Mouse (Mus musculus): ENCODE results near the gene Dpm2. TPM values are rescaled to one million over a fixed set of nuclear protein-coding genes. Genes with fewer than 3 reads are reported as not detected.

Dpm2 gene
- polyA plus RNA-seq, 1 experiment from 2014 or later = 152 TPM

DNA sequence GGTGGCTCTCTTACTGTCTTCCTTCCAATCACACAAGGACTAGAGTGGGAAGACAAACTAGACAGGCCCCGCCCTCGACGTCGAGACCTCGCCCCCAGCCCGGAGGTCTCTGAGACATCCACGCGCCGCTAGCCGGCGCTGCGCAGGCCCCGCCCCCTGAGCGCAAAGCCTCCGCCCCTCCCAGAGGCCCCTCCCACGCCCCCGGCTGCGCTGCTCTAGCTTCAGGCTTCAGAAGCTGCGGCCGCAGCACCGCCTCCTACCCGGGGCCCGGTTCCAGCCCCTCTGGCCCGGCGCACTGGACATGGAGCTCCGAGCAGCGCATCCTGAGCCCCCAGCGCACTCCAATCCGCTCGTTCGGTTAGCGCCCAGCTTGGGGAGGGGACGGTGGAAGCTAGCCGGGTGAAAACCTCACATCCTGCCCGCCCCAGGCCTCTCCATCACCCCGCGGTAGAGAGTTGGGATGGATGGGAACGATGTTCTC lies 16.3 kb downstream of the Dpm2 start, which contains the start of gene St6galnac4:
St6galnac4 (plus strand) TSS at position 225 of the 481 bp plus-strand sequence.
- Histone ChIP-seq H3K9me3 (replicated peaks; ENCODE audit: control insufficient read depth, low read length) (no peaks in the 10 kb centered on the region), H3K4me1 (ENCODE audit: control insufficient read depth, insufficient read depth, low read length) (peaks cover 13% of the 10 kb centered on the region), H3K27ac (ENCODE audit: low read depth, low read length) (no peak within 1 kb of the TSS), H3K9ac (ENCODE audit: low read length) (peak within 1 kb of the TSS; percentile 71), H3K27me3 (replicated peaks; ENCODE audit: control insufficient read depth, insufficient read depth, low read length) (no peaks in the 10 kb centered on the region), H3K4me3 (ENCODE audit: low read depth, low read length) (peak within 1 kb of the TSS; percentile 41), H3K36me3 (ENCODE audit: control insufficient read depth, insufficient read depth, low read length) (no peaks in the 10 kb centered on the region), H3K4me2 (ENCODE audit: low read length) (peak within 1 kb of the TSS; percentile 61)
- peak; percentile 88 for ATAC-seq
- under 1% methylated on average over 38 of the region's 38 CpGs for WGBS
- DNase-seq (ENCODE audit: low spot score) = peak; percentile 94

DNA sequence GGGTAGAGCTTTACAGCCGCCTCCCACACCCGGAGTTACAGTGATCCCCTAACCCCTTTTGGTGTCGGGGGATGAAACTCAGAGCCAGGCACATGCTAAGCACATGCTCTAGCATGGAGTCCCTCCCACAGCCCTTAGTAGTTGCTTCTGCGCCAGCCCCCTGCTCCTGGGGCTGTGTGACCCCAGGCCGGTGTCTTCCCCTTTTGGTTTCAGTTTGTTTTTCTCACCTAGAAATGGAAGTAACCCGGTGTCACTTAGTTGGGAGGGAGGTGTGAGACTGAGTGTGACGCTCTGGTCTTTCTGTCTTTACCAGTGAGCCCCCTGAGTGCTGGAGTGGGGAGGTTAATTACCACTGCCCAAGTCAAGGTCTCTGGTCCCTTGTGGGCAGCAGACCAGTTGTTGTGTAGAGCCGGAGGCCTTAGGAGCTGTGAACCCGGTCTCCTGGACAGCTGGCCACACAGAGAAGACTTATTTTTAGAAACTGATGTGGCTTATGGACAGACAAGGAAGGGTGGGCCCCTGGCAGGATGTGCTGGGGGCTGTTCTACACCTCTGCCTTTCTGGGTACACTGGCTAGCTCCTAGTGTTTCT lies 17.2 kb downstream of the Dpm2 start:
- ATAC-seq = no peak
- no peak for DNase-seq (ENCODE audit: low spot score)
- Histone ChIP-seq H3K36me3 (ENCODE audit: control insufficient read depth, insufficient read depth, low read length) (no peaks in the 10 kb centered on the region), H3K27ac (ENCODE audit: low read depth, low read length) (no peak overlapping the region), H3K4me2 (ENCODE audit: low read length) (peak overlapping the region; percentile 61), H3K4me1 (ENCODE audit: control insufficient read depth, insufficient read depth, low read length) (peaks cover 13% of the 10 kb centered on the region), H3K27me3 (replicated peaks; ENCODE audit: control insufficient read depth, insufficient read depth, low read length) (no peaks in the 10 kb centered on the region), H3K9ac (ENCODE audit: low read length) (peak overlapping the region; percentile 71), H3K4me3 (ENCODE audit: low read depth, low read length) (peak overlapping the region; percentile 41), H3K9me3 (replicated peaks; ENCODE audit: control insufficient read depth, low read length) (no peaks in the 10 kb centered on the region)
- WGBS = 57% methylated on average over 9 of the region's 9 CpGs

DNA sequence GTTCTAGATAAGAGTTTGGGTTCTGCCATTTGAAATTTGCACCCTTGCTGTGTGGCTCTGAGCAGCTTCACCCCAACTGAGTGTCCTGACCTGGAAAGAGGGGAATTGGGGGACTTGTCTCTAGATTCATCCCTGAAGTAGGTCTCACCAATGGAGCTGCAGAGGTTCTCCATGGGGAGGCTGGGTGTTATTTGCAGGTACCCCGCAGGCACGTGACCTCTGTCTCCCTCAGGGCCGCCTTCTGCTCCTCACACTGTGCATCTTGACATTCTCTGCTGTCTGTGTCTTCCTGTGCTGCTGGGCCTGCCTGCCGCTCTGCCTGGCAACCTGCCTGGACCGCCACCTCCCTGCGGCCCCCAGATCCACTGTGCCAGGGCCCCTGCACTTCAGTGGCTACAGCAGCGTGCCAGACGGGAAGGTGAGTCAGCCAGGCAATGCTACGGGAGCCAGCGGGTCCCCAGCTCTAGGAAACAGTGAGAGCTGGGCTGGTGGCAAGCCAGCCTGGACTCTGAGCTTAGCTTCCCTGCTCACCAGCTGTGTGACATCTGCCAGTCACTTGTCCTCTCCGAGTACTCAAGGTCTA lies 18.6 kb downstream of the Dpm2 start:
- Histone ChIP-seq H3K9me3 (replicated peaks; ENCODE audit: control insufficient read depth, low read length) (no peaks in the 10 kb centered on the region), H3K9ac (ENCODE audit: low read length) (no peak overlapping the region), H3K27me3 (replicated peaks; ENCODE audit: control insufficient read depth, insufficient read depth, low read length) (no peaks in the 10 kb centered on the region), H3K4me3 (ENCODE audit: low read depth, low read length) (no peak overlapping the region), H3K27ac (ENCODE audit: low read depth, low read length) (no peak overlapping the region), H3K36me3 (ENCODE audit: control insufficient read depth, insufficient read depth, low read length) (no peaks in the 10 kb centered on the region), H3K4me2 (ENCODE audit: low read length) (no peak overlapping the region), H3K4me1 (ENCODE audit: control insufficient read depth, insufficient read depth, low read length) (peaks cover 10% of the 10 kb centered on the region)
- WGBS = 59% methylated on average over 11 of the region's 11 CpGs
- no peak for DNase-seq (ENCODE audit: low spot score)
- no peak for ATAC-seq

DNA sequence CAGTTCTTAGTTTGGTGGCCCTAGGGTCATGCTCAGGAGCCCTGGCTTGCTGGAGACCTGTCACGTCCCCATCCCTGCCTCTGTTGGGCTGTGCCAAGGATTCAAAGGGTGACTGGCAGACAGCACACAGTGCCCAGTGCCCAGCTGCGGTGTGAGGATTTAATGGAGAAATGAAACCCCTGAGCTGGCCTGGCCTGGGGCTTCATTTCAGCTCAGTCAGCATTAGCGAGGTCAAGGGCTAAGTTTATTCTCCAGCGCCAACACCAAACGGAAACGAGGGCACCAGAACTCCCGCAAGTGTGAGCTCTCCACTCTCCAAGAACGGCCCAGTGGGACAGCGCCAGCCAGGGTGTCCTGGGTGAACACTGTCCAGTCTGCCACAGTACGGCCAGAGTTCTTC lies 19.6 kb downstream of the Dpm2 start:
- DNase-seq (ENCODE audit: low spot score) (no peak), ATAC-seq (no peak)
- H3K27ac ChIP-seq (ENCODE audit: low read depth, low read length) = no peak overlapping the region
- no peaks in the 10 kb centered on the region for H3K27me3 ChIP-seq (replicated peaks; ENCODE audit: control insufficient read depth, insufficient read depth, low read length)
- WGBS = 79% methylated on average over 10 of the region's 10 CpGs
- H3K9me3 ChIP-seq (replicated peaks; ENCODE audit: control insufficient read depth, low read length) = no peaks in the 10 kb centered on the region
- H3K36me3 ChIP-seq (ENCODE audit: control insufficient read depth, insufficient read depth, low read length) = no peaks in the 10 kb centered on the region
- H3K4me1 ChIP-seq (ENCODE audit: control insufficient read depth, insufficient read depth, low read length) = peaks cover 10% of the 10 kb centered on the region
- H3K4me2 ChIP-seq (ENCODE audit: low read length) = no peak overlapping the region
- H3K9ac ChIP-seq (ENCODE audit: low read length) = no peak overlapping the region
- H3K4me3 ChIP-seq (ENCODE audit: low read depth, low read length) = no peak overlapping the region

DNA sequence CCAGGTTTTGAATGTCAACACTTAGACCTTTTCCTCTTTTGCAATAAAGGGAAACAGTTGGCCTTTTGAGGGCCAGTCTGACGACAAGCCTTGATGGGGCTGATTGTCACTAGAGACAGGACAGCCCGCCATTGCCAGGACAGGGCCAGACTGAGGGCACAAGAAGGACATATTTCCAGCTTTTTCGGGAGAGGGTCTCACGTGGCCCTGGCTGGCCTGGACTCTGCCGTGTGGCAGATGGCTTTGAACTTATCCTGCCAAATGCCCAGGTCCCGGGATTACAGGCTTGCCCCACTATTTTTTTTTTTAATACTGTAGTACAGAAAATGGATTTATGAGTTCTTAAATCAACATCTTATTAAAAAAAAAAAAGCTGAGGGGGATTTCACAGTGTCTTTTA lies 20.6 kb downstream of the Dpm2 start:
- 78% methylated on average over 6 of the region's 6 CpGs for WGBS
- no peak for DNase-seq (ENCODE audit: low spot score)
- Histone ChIP-seq H3K4me1 (ENCODE audit: control insufficient read depth, insufficient read depth, low read length) (peaks cover 10% of the 10 kb centered on the region), H3K27me3 (replicated peaks; ENCODE audit: control insufficient read depth, insufficient read depth, low read length) (no peaks in the 10 kb centered on the region), H3K4me2 (ENCODE audit: low read length) (no peak overlapping the region), H3K27ac (ENCODE audit: low read depth, low read length) (no peak overlapping the region), H3K4me3 (ENCODE audit: low read depth, low read length) (no peak overlapping the region), H3K36me3 (ENCODE audit: control insufficient read depth, insufficient read depth, low read length) (no peaks in the 10 kb centered on the region), H3K9ac (ENCODE audit: low read length) (no peak overlapping the region), H3K9me3 (replicated peaks; ENCODE audit: control insufficient read depth, low read length) (no peaks in the 10 kb centered on the region)
- ATAC-seq = no peak

DNA sequence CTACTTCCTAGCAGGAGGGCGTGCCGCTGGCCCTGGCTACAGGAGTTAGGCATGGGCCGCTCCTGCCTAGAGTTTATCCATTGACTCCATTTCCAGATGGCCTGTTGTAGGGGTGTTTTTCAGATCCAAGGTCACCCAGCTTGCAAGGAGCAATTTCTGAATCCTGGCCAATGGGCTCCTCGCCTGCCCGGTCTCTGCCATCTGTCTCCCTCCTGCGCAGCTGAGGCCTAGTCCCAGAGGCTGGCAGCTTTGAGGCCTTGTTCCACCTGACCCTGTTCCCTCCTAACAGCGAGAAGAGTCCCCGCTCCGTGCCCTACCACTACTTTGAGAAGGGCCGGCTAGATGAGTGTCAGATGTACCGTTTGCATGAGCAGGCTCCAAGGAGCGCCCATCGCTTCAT lies 26.1 kb downstream of the Dpm2 start:
- Histone ChIP-seq H3K9ac (ENCODE audit: low read length) (no peak overlapping the region), H3K9me3 (replicated peaks; ENCODE audit: control insufficient read depth, low read length) (no peaks in the 10 kb centered on the region), H3K4me3 (ENCODE audit: low read depth, low read length) (no peak overlapping the region), H3K27ac (ENCODE audit: low read depth, low read length) (peak overlapping the region; percentile 36; the same call in 1 of the 2 replicates), H3K36me3 (ENCODE audit: control insufficient read depth, insufficient read depth, low read length) (peaks cover 6% of the 10 kb centered on the region; the same call in 1 of the 2 replicates), H3K27me3 (replicated peaks; ENCODE audit: control insufficient read depth, insufficient read depth, low read length) (no peaks in the 10 kb centered on the region), H3K4me2 (ENCODE audit: low read length) (no peak overlapping the region), H3K4me1 (ENCODE audit: control insufficient read depth, insufficient read depth, low read length) (no peaks in the 10 kb centered on the region)
- ATAC-seq (peak; percentile 50; the same call in 1 of the 2 replicates), DNase-seq (ENCODE audit: low spot score) (peak; percentile 49)
- WGBS = 75% methylated on average over 13 of the region's 13 CpGs

DNA sequence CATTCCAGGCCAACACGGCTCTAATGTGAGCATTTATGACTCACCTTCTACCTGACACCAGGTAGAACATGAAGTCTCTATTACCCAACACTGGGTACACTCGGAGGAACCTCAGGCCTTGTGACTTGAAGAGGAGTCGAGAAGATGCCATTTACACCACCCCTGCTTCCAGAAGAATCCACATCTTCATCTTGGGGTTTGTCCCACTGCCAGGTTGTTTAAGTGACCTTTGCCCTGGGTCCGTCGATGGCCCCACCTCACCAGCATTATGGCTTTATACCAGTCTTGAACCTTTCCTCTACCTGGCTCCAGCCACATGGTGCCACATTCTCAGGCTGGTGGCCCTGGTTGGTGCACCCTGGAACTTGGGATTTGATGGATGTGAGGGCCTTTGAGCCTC lies 26.6 kb downstream of the Dpm2 start:
- Histone ChIP-seq H3K27ac (ENCODE audit: low read depth, low read length) (0 out of 2 replicates have a peak overlapping the region, but pooled peaks have one; percentile 36), H3K4me3 (ENCODE audit: low read depth, low read length) (no peak overlapping the region), H3K27me3 (replicated peaks; ENCODE audit: control insufficient read depth, insufficient read depth, low read length) (no peaks in the 10 kb centered on the region), H3K4me2 (ENCODE audit: low read length) (no peak overlapping the region), H3K4me1 (ENCODE audit: control insufficient read depth, insufficient read depth, low read length) (no peaks in the 10 kb centered on the region), H3K36me3 (ENCODE audit: control insufficient read depth, insufficient read depth, low read length) (peaks cover 6% of the 10 kb centered on the region; the same call in 1 of the 2 replicates), H3K9me3 (replicated peaks; ENCODE audit: control insufficient read depth, low read length) (no peaks in the 10 kb centered on the region), H3K9ac (ENCODE audit: low read length) (no peak overlapping the region)
- WGBS = 87% methylated on average over 5 of the region's 5 CpGs
- ATAC-seq = no peak
- DNase-seq (ENCODE audit: low spot score) = no peak

DNA sequence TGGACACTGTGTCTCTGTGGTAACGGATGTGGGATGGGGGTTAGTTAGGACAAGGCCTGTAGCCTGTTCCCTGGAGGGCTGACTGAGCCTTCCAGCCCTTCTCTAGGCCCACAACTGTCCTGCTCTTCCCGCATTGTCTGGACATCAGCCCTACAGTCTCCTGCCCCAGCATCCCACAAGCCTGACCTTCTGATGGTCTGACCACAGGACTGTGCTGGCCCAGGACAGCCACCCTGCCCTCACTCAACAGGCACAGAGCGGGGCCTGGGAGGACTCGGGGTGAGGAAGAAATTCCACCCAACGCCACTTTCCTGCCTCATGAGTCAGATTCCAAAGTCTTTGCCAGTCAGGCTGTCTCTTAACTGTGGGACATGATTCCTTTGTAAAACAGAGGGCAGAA lies 27.0 kb downstream of the Dpm2 start:
- Histone ChIP-seq H3K4me2 (ENCODE audit: low read length) (no peak overlapping the region), H3K4me3 (ENCODE audit: low read depth, low read length) (no peak overlapping the region), H3K27ac (ENCODE audit: low read depth, low read length) (no peak overlapping the region), H3K9me3 (replicated peaks; ENCODE audit: control insufficient read depth, low read length) (no peaks in the 10 kb centered on the region), H3K27me3 (replicated peaks; ENCODE audit: control insufficient read depth, insufficient read depth, low read length) (no peaks in the 10 kb centered on the region), H3K4me1 (ENCODE audit: control insufficient read depth, insufficient read depth, low read length) (no peaks in the 10 kb centered on the region), H3K9ac (ENCODE audit: low read length) (no peak overlapping the region), H3K36me3 (ENCODE audit: control insufficient read depth, insufficient read depth, low read length) (peaks cover 6% of the 10 kb centered on the region; the same call in 1 of the 2 replicates)
- ATAC-seq (no peak), DNase-seq (ENCODE audit: low spot score) (no peak)
- WGBS = 92% methylated on average over 5 of the region's 5 CpGs

DNA sequence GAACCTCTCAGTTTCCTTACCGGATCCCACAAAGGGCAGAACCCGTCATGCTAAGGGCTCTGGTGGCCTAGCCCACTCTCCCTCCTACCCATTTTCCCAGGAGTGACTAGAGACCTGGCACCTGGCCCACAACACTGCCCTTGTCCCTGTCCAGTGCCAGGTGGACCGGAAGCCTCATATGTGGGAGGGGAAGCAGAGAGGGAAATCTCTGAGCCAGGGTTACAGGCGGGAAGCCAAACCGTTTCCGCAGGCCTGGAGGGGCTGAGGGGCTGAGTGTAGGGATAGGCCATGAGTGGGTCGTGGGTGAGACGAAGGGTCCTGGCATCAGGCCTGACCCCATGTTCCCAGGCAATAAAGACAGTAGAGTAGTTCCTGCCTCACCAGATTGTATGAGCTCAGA lies 27.8 kb downstream of the Dpm2 start:
- no peak overlapping the region for H3K4me3 ChIP-seq (ENCODE audit: low read depth, low read length)
- WGBS = 84% methylated on average over 8 of the region's 8 CpGs
- DNase-seq (ENCODE audit: low spot score) (no peak), ATAC-seq (no peak)
- H3K36me3 ChIP-seq (ENCODE audit: control insufficient read depth, insufficient read depth, low read length) = peaks cover 6% of the 10 kb centered on the region; the same call in 1 of the 2 replicates
- H3K4me1 ChIP-seq (ENCODE audit: control insufficient read depth, insufficient read depth, low read length) = no peaks in the 10 kb centered on the region
- no peak overlapping the region for H3K4me2 ChIP-seq (ENCODE audit: low read length)
- H3K27me3 ChIP-seq (replicated peaks; ENCODE audit: control insufficient read depth, insufficient read depth, low read length) = no peaks in the 10 kb centered on the region
- H3K27ac ChIP-seq (ENCODE audit: low read depth, low read length) = no peak overlapping the region
- no peak overlapping the region for H3K9ac ChIP-seq (ENCODE audit: low read length)
- H3K9me3 ChIP-seq (replicated peaks; ENCODE audit: control insufficient read depth, low read length) = no peaks in the 10 kb centered on the region
